Mouse (Mus musculus) forebrain, embryonic 14.5 days (tissue): ENCODE results near the gene Ppef1. TPM values are rescaled to one million over a fixed set of nuclear protein-coding genes. Genes with fewer than 3 reads are reported as not detected.

Experiments used
- ATAC-seq: fragments of 200-750 bp; cut with Nextera tagmentation; 2 replicates; pipeline ENCODE4 v1.8.0; 2017; ENCODE audit warnings: mild to moderate bottlenecking, moderate library complexity
- DNase-seq: peaks from one replicate; pipeline ENCODE4 v3.0.0-alpha.2; 2015; ENCODE audit warnings: low spot score
- H3K27ac ChIP-seq: fragments of 300-500 bp; sonication (generic); 2 replicates; pipeline ENCODE4 v1.5.1; 2014; ENCODE audit warnings: low read depth, mild to moderate bottlenecking, control low read depth, low read length, moderate library complexity
- H3K27me3 ChIP-seq: fragments of 300-500 bp; sonication (generic); replicated peaks from 2 replicates; pipeline ENCODE4 v1.6.1; 2014; ENCODE audit warnings: low read length, control low read depth, mixed read lengths; ENCODE audit not compliant: control insufficient read depth, insufficient read depth
- H3K36me3 ChIP-seq: fragments of 300-500 bp; sonication (generic); 2 replicates; pipeline ENCODE4 v1.6.1; 2014; ENCODE audit warnings: low read length, control low read depth; ENCODE audit not compliant: control insufficient read depth, insufficient read depth
- H3K4me1 ChIP-seq: fragments of 300-500 bp; sonication (generic); 2 replicates; pipeline ENCODE4 v1.6.1; 2014; ENCODE audit warnings: antibody characterized with exemption, low read length, control low read depth; ENCODE audit not compliant: control insufficient read depth, insufficient read depth
- H3K4me2 ChIP-seq: fragments of 300-500 bp; sonication (generic); 2 replicates; pipeline ENCODE4 v1.6.1; 2014; ENCODE audit warnings: mild to moderate bottlenecking, control low read depth, low read length
- H3K4me3 ChIP-seq: fragments of 300-500 bp; sonication (generic); 2 replicates; pipeline ENCODE4 v1.5.1; 2014; ENCODE audit warnings: low read depth, low read length, control low read depth
- H3K9ac ChIP-seq: fragments of 300-500 bp; sonication (generic); 2 replicates; pipeline ENCODE4 v1.6.1; 2014; ENCODE audit warnings: mild to moderate bottlenecking, low read length, control low read depth, moderate library complexity
- H3K9me3 ChIP-seq: fragments of 300-500 bp; sonication (generic); replicated peaks from 2 replicates; pipeline ENCODE4 v1.6.1; 2016; ENCODE audit warnings: low read length, control low read depth, mixed read lengths; ENCODE audit not compliant: control insufficient read depth
- WGBS: fragments of 180-500 bp; shearing (Covaris S2); extraction: QIAGEN DNeasy Blood & Tissue Kit; methylation state at CpG from one replicate; pipeline ENCODE4 v1.1.7; 2014; 5-methylcytosine and 5-hydroxymethylcytosine counted together
- polyA plus RNA-seq: library from polyadenylated mRNA; unstranded; fragments of >200 nt; fragmentation: Nextera tagmentation; extraction: Ambion mirVana; gene quantifications from 2 replicates; pipeline ENCODE4 v1.2.1, GENCODE M21; 2014

The Ppef1 gene
- polyA plus RNA-seq, 1 experiment from 2014 or later = 0.11 TPM

DNA sequence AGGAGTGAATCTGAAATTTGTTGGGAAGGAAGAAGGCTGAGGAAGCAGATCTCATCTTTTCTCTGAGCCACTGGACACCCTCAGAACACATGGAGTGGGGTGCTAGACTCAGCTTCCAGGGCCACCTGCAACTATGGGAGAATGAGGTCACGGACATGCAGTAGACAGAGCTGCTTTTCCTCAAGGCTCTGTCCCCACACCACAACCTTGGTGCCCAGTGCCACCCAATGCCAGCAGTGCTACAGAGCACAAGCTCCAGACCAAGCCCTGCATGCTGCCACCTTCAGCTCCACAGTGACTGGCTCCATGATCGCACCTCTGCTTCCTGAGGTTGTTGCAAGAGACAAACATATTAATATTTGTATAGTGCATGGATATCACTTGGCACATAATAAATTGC is 132.2 kb downstream of the Ppef1 start:
- H3K4me3 ChIP-seq = no peak overlapping the region
- peaks cover 7% of the 10 kb centered on the region; the same call in 1 of the 2 replicates for H3K4me1 ChIP-seq
- WGBS = 86% methylated on average over 2 of the region's 2 CpGs
- H3K27ac ChIP-seq = no peak overlapping the region
- H3K27me3 ChIP-seq = no peaks in the 10 kb centered on the region
- no peak for DNase-seq
- H3K4me2 ChIP-seq = no peak overlapping the region
- no peaks in the 10 kb centered on the region for H3K9me3 ChIP-seq
- ATAC-seq = no peak
- no peak overlapping the region for H3K9ac ChIP-seq
- H3K36me3 ChIP-seq = no peaks in the 10 kb centered on the region

DNA sequence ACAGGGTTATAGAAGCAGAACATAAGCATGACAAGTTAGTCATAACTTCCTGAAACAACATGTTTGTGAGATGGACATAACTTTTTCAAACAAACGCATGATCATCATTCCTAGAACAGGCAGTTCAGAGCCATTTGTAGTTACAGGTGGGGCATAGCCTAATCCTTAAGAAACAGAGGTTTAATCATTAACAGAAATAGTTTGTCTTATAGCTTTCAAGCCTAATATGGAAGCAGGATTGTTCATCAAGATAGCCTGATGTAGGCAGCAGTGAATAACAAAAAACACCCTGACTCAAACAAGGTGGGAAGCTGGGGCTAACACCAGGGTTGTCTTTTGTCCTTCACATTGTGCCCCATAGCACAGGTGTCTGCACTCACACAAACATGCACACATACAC is 132.8 kb downstream of the Ppef1 start:
- 84% methylated on average over 1 of the region's 1 CpGs for WGBS
- ATAC-seq = no peak
- no peaks in the 10 kb centered on the region for H3K27me3 ChIP-seq

DNA sequence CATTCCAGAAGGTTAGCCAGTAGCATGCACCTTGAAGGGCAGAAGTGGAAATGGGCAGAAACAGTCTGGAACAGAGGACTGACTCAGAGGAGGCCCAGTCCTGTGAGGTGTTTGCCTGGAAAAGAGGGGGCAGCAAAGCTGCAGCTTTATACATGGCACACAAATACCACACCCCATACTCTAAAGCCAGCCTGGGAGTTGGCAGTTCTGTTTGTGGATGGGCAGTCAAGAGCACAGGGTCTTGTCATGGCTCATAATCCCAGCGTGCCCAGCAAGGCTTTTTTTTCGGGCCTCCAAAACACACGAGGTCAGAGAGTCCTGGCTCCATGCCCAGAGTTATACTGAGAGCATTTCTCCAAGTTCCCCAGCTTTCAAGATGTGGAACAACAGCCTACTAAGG is 134.5 kb downstream of the Ppef1 start:
- Histone ChIP-seq H3K4me1 (peaks cover 10% of the 10 kb centered on the region; the same call in 1 of the 2 replicates), H3K4me2 (no peak overlapping the region), H3K27me3 (no peaks in the 10 kb centered on the region), H3K9ac (no peak overlapping the region), H3K27ac (no peak overlapping the region), H3K4me3 (no peak overlapping the region), H3K36me3 (no peaks in the 10 kb centered on the region), H3K9me3 (no peaks in the 10 kb centered on the region)
- DNase-seq = no peak
- ATAC-seq = no peak
- 25% methylated on average over 3 of the region's 3 CpGs for WGBS

More for the DNA sequence above, 132.8 kb downstream of the Ppef1 start:
- Histone ChIP-seq H3K9ac (no peak overlapping the region), H3K36me3 (no peaks in the 10 kb centered on the region), H3K9me3 (no peaks in the 10 kb centered on the region), H3K4me2 (no peak overlapping the region), H3K27ac (no peak overlapping the region), H3K4me3 (no peak overlapping the region), H3K4me1 (peaks cover 10% of the 10 kb centered on the region; the same call in 1 of the 2 replicates)
- no peak for DNase-seq

DNA sequence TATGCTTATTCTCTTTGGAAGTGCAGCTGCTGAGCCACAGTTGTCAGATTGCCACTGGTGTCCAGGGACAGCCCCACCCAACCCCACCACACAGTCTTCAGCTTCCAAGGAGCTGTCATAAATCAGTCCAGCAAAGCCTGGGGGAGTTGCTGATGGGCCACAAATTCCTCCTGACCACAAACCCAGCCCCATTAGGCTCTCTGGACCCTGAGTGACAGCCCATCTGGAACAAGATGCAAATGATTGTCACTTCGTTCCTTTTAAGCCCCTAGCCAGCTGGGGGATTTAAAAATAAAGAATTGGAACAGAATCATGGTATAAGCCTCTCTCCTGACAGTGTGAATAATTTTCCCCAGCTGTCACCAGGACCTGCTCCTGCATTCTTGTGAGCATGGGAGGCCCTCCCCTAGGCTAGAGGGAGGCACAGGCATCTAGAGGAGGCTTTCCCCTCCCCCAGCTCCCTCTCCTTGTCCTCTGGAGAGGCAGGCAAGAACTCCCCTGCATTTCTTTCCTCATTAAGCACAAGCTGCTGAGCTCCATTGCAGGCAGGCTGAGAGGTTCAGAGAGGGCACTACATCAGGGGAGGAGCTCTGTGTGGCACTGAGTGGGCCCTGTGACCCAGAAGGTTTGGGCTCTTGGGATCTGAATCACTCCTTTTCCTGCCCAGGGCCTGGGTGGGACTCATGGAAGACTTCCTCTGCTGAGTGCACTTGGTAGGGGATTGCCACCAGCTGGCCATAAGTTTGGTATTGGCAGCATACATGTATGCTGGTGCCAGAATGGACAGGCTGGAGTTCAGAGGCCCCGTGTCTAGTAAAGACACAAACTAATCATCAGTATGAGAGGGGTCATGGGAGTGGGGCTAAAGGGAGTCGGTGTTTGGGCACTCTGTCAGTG is 136.8 kb downstream of the Ppef1 start:
- 43% methylated on average over 3 of the region's 3 CpGs for WGBS
- H3K27ac ChIP-seq = peak overlapping the region; percentile 68
- H3K9ac ChIP-seq = no peak overlapping the region
- no peaks in the 10 kb centered on the region for H3K9me3 ChIP-seq
- H3K36me3 ChIP-seq = no peaks in the 10 kb centered on the region
- no peak overlapping the region for H3K4me2 ChIP-seq
- peaks cover 10% of the 10 kb centered on the region; the same call in 1 of the 2 replicates for H3K4me1 ChIP-seq
- no peaks in the 10 kb centered on the region for H3K27me3 ChIP-seq
- H3K4me3 ChIP-seq = no peak overlapping the region
- ATAC-seq (peak; percentile 96), DNase-seq (peak; percentile 85)

DNA sequence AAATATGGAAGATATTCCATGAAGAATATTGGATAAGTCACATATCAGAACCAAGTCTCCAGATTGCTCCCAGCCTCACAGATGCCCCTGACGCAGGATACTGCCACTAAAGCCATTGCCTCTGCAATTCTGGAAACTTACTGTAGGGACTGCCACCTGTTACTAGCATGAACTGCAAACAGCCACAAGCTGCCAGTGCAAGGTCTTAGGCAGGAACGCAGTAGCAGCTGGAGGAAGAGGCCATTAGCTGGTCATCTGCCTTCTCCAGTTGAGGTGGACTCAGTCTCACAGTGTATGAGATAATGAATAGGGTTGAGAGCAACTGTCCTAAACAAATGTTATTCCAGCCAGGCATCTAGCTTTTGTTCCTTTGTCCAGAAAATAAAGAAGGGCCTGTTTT is 137.5 kb downstream of the Ppef1 start:
- Histone ChIP-seq H3K4me1 (peaks cover 10% of the 10 kb centered on the region; the same call in 1 of the 2 replicates), H3K4me2 (no peak overlapping the region), H3K27ac (peak overlapping the region; percentile 68; the same call in 1 of the 2 replicates), H3K27me3 (no peaks in the 10 kb centered on the region), H3K9ac (no peak overlapping the region), H3K9me3 (no peaks in the 10 kb centered on the region), H3K4me3 (no peak overlapping the region), H3K36me3 (no peaks in the 10 kb centered on the region)
- ATAC-seq = no peak
- WGBS = 72% methylated on average over 2 of the region's 2 CpGs
- DNase-seq = no peak

DNA sequence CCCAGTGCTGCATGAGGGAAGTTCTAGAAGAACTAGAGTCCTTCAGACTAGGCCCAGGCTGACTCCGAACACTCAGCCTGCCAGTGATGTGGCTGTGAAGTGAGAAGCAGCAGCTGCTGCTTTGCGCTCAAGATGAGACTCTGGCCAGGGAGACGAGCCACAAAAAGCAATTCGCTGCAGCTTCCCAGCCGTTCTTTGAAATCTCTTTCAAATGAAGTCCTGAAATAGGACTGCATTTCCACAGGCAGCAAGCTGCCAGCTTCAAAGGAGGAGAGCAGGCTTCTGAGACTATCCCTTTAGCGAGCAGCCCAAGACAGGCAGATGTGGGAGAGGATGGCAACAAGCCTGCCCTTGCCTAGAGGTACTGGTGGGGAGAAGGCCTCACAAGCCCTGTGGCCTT is 142.6 kb downstream of the Ppef1 start:
- no peak overlapping the region for H3K4me3 ChIP-seq
- no peaks in the 10 kb centered on the region; the same call in 1 of the 2 replicates for H3K4me1 ChIP-seq
- H3K4me2 ChIP-seq = no peak overlapping the region
- ATAC-seq (no peak), DNase-seq (no peak)
- H3K27me3 ChIP-seq = no peaks in the 10 kb centered on the region
- H3K27ac ChIP-seq = peak overlapping the region; percentile 1; the same call in 1 of the 2 replicates
- WGBS = 78% methylated on average over 6 of the region's 6 CpGs
- H3K9me3 ChIP-seq = no peaks in the 10 kb centered on the region
- H3K9ac ChIP-seq = no peak overlapping the region
- no peaks in the 10 kb centered on the region for H3K36me3 ChIP-seq

DNA sequence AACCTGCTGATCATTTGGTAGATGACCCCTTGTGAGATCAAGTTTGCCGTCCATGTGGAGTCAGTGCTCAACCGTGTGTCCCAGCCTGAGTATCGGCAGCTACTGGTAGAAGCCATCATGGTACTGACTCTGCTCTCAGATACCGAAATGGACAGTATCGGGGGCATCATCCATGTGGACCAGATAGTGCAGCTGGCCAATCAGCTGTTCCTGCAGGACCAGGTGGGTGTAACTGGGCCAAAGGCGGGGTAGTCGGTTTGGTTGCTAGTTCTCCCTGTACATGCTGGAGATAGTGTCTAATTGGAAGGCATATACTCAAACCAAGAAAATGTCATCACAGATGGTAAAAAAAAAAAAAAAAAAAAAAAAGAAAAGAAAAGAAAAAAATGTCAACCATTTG is 145.4 kb downstream of the Ppef1 start:
- 97% methylated on average over 7 of the region's 7 CpGs for WGBS

DNA sequence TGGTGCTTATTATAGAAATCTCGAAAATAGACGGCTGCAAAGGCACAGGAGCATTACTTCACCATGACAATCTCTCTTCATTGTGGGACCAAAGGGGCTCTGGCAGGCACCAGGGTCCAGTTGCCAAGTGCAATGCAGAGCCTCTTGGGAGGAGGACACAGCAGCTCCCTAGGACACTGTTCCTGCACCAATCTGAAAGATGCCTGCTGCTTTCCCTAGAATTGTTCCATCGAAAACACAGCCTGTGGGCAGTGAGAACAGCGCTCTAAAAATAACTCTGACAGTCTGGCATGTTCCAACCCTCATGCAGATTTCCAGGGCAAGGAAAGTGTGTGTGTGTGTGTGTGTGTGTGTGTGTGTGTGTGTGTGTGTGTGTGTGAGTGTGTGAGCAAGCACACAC is 147.0 kb downstream of the Ppef1 start:
- H3K9ac ChIP-seq = no peak overlapping the region
- no peaks in the 10 kb centered on the region for H3K4me1 ChIP-seq
- no peaks in the 10 kb centered on the region for H3K9me3 ChIP-seq
- no peaks in the 10 kb centered on the region for H3K27me3 ChIP-seq
- no peaks in the 10 kb centered on the region for H3K36me3 ChIP-seq
- no peak for DNase-seq
- H3K4me2 ChIP-seq = no peak overlapping the region
- no peak for ATAC-seq
- no peak overlapping the region for H3K27ac ChIP-seq
- WGBS = 79% methylated on average over 4 of the region's 4 CpGs
- no peak overlapping the region for H3K4me3 ChIP-seq

More for the DNA sequence above, 145.4 kb downstream of the Ppef1 start:
- DNase-seq (no peak), ATAC-seq (no peak)
- no peak overlapping the region for H3K9ac ChIP-seq
- no peaks in the 10 kb centered on the region for H3K36me3 ChIP-seq
- H3K27me3 ChIP-seq = no peaks in the 10 kb centered on the region
- no peak overlapping the region for H3K4me3 ChIP-seq
- H3K27ac ChIP-seq = no peak overlapping the region
- H3K4me2 ChIP-seq = no peak overlapping the region
- H3K9me3 ChIP-seq = no peaks in the 10 kb centered on the region
- no peaks in the 10 kb centered on the region for H3K4me1 ChIP-seq

DNA sequence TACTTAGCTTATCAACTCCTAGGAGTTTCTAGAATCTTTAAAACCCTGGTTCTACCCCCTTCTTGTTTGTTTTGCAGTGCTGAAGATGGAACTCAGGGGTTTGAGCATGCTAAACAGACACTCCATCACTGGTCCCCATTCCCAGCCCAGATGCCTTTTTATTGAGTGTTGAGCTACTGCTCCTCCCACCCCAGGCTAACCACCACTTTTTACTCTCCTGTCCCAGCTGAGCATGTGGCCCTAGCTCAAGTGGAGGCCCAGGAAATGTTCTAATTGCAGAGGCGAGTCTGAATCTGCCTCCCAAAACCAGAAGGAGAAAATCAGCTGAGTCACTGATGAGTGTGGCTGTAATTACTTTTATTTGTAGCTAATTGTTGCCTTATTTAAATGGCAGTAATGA is 150.5 kb downstream of the Ppef1 start:
- WGBS = 49% methylated on average over 1 of the region's 1 CpGs
- Histone ChIP-seq H3K9me3 (no peaks in the 10 kb centered on the region), H3K27ac (no peak overlapping the region), H3K4me3 (no peak overlapping the region), H3K4me2 (no peak overlapping the region), H3K27me3 (no peaks in the 10 kb centered on the region), H3K9ac (no peak overlapping the region), H3K36me3 (0 out of 2 replicates have a peak, but pooled peaks cover 3% of the 10 kb centered on the region), H3K4me1 (no peaks in the 10 kb centered on the region)
- DNase-seq (peak; percentile 22), ATAC-seq (peak; percentile 46; the same call in 1 of the 2 replicates)
